Comparison of ENCODE assay signal across 32 mouse cellular contexts in genomic region chr15:9600088-9600455, GRCm38 (mm10).
"Had no signal": no experiment of that assay in that cellular context is flagged by ENCODE, and none has a peak within 500 bp of the region (broad histone marks: within the 10 kb centered on the region; RNA-seq: fewer than 3 reads in every experiment).

No protein-coding gene starts in this region.

- H3K27ac ChIP-seq: limb, embryonic 10.5 days; limb, embryonic 12.5 days; limb, embryonic 13.5 days; limb, embryonic 15.5 days; liver, embryonic 12.5 days; liver, embryonic 13.5 days; liver, embryonic 14.5 days; liver, embryonic 15.5 days; lung, embryonic 15.5 days; macrophage; midbrain, embryonic 10.5 days; midbrain, embryonic 12.5 days; midbrain, embryonic 13.5 days; midbrain, embryonic 15.5 days; neural tube, embryonic 12.5 days had no signal

- ATAC-seq: liver, embryonic 12.5 days; lung, postnatal 0 days; midbrain, embryonic 13.5 days; midbrain, embryonic 15.5 days; midbrain, embryonic 16.5 days had no signal

- H3K4me3 ChIP-seq: limb, embryonic 10.5 days; limb, embryonic 12.5 days; limb, embryonic 13.5 days; limb, embryonic 15.5 days; liver, embryonic 12.5 days; liver, embryonic 13.5 days; liver, embryonic 15.5 days; lung, embryonic 15.5 days; megakaryocyte, embryonic 14.5 days; midbrain, embryonic 10.5 days; midbrain, embryonic 12.5 days; midbrain, embryonic 13.5 days; midbrain, embryonic 15.5 days; myocyte; neural tube, embryonic 12.5 days had no signal

- H3K9me3 ChIP-seq: limb, embryonic 10.5 days; limb, embryonic 12.5 days; limb, embryonic 13.5 days; limb, embryonic 15.5 days; liver, embryonic 12.5 days; liver, embryonic 13.5 days; liver, embryonic 15.5 days; lung, embryonic 15.5 days; midbrain, embryonic 10.5 days; midbrain, embryonic 12.5 days; midbrain, embryonic 13.5 days; midbrain, embryonic 15.5 days; neural tube, embryonic 12.5 days had no signal

- H3K36me3 ChIP-seq: limb, embryonic 10.5 days; limb, embryonic 12.5 days; limb, embryonic 13.5 days; limb, embryonic 15.5 days; liver, embryonic 12.5 days; liver, embryonic 13.5 days; liver, embryonic 15.5 days; lung, embryonic 15.5 days; midbrain, embryonic 10.5 days; midbrain, embryonic 12.5 days; midbrain, embryonic 13.5 days; midbrain, embryonic 15.5 days; neural tube, embryonic 12.5 days had no signal

- H3K4me1 ChIP-seq: limb, embryonic 10.5 days; limb, embryonic 12.5 days; limb, embryonic 13.5 days; limb, embryonic 15.5 days; liver, embryonic 12.5 days; liver, embryonic 13.5 days; liver, embryonic 15.5 days; lung, embryonic 15.5 days; midbrain, embryonic 10.5 days; midbrain, embryonic 12.5 days; midbrain, embryonic 13.5 days; midbrain, embryonic 15.5 days; neural tube, embryonic 12.5 days had no signal

- H3K27me3 ChIP-seq: limb, embryonic 12.5 days; limb, embryonic 13.5 days; limb, embryonic 15.5 days; liver, embryonic 12.5 days; liver, embryonic 13.5 days; liver, embryonic 15.5 days; lung, embryonic 15.5 days; megakaryocyte, embryonic 14.5 days; midbrain, embryonic 12.5 days; midbrain, embryonic 13.5 days; midbrain, embryonic 15.5 days; neural tube, embryonic 12.5 days had no signal

- H3K9ac ChIP-seq: limb, embryonic 12.5 days; limb, embryonic 13.5 days; limb, embryonic 15.5 days; liver, embryonic 12.5 days; liver, embryonic 13.5 days; liver, embryonic 14.5 days; liver, embryonic 15.5 days; liver, postnatal 0 days; lung, embryonic 14.5 days; lung, embryonic 15.5 days; midbrain, embryonic 12.5 days; midbrain, embryonic 13.5 days; midbrain, embryonic 15.5 days; neural tube, embryonic 12.5 days had no signal

- DNase-seq: left cerebral cortex, postnatal 4 days; liver; liver, embryonic 13.5 days; liver, postnatal 0 days; lung, adult 18-20 months; lung, adult 2 months; lung, embryonic 14.5 days; lung, postnatal 10 days; lung, postnatal 14 days; lung, postnatal 36 days; lung, postnatal 4 days; midbrain, embryonic 14.5 days had no signal

- H3K4me2 ChIP-seq: limb, embryonic 12.5 days; limb, embryonic 13.5 days; limb, embryonic 15.5 days; liver, embryonic 11.5 days; liver, embryonic 12.5 days; lung, embryonic 14.5 days; lung, embryonic 15.5 days; midbrain, embryonic 11.5 days; midbrain, embryonic 12.5 days; midbrain, embryonic 13.5 days; midbrain, embryonic 15.5 days; neural tube, embryonic 12.5 days had no signal
